Mouse (Mus musculus): Measurements from ENCODE around the gene Hk1.

DNA sequence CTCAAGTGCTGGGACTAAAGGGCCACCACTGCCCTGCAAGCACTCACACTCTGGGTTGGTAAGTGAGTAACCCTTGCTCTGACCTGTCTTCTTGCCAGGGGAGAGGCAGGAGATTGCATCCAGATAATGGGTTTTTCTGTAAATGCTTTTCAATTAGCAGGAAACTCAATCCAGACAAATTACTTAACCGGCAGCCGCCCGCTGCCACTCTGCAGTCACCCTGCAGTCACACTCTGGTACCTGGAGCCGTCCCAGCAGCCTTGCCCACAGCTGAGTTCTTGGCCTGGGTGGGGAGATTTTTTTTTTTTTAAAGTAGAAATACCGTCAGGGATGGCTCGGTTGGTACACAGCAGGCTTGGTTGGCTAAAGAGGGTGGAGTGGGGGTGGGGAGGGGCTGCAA is 151.6 kb downstream of the Hk1 start:
- no peak for TF ChIP-seq CTCF (IDR thresholded peaks at IDR 0.05; ENCODE audit: low read depth, low read length)
- no peak for TF ChIP-seq GATA1 (IDR thresholded peaks at IDR 0.05; ENCODE audit: borderline replicate concordance, low read length)
